Comparison of ENCODE assay signal across 13 mouse cellular contexts in the genomic region with DNA sequence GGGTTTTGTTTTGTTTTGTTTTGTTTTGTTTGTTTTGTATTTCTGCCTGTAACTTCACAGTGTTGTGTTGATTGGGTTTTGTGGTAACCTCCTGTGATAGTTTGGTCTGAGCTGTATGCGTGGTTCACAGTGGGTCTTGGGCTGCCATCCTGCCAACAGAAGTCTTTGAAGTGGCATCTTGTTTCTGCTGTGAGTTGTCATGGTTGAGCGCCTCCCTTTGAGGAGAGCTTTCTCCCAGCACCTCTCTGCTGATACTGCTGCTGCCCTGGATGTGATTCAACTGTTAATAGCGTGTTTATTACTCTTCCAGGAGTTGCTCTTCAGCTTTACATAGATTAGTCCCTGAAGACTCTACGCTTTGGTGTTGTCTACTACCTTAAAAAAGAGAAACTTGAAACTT. TPM values are rescaled to one million over a fixed set of nuclear protein-coding genes. Genes with fewer than 3 reads are reported as not detected.
DNase-seq lines count a peak whose midpoint lies in the region; ATAC-seq and TF ChIP-seq lines count a peak whose summit lies in the region.
"Had no signal": no experiment of that assay in that cellular context is flagged by ENCODE, and none has a peak within 500 bp of the region (broad histone marks: within the 10 kb centered on the region; RNA-seq: fewer than 3 reads in every experiment).

No protein-coding gene starts in this region.

- H3K4me1 ChIP-seq in hindbrain, postnatal 0 days (ENCODE audit: insufficient read depth, low read length), result peaks cover 10% of the 10 kb centered on the region; the same call in 1 of the 2 replicates
- H3K4me1 ChIP-seq in hindbrain, embryonic 14.5 days (replicated peaks; ENCODE audit: control insufficient read depth, insufficient read depth, low read length), result peaks cover 11% of the 10 kb centered on the region; the same call in 1 of the 2 replicates
- peaks cover 9% of the 10 kb centered on the region for H3K4me1 ChIP-seq in cortical plate, adult 2 months (ENCODE audit: control insufficient read depth, insufficient read depth, low read length)
- 0 out of 2 replicates have a peak, but pooled peaks cover 3% of the 10 kb centered on the region for H3K4me1 ChIP-seq in stomach, postnatal 0 days (replicated peaks; ENCODE audit: control insufficient read depth, insufficient read depth)

- H3K4me2 ChIP-seq in hindbrain, postnatal 0 days (ENCODE audit: low read depth, low read length), result no peak overlapping the region
- H3K4me2 ChIP-seq in hindbrain, embryonic 14.5 days (replicated peaks), result no peak overlapping the region
- H3K4me2 ChIP-seq in stomach, postnatal 0 days (replicated peaks; ENCODE audit: low read depth), result no peak overlapping the region
- H3K4me2 ChIP-seq: liver, embryonic 12.5 days had no signal

- TF ChIP-seq POLR2A in cortical plate, adult 2 months (IDR thresholded peaks at IDR 0.05; ENCODE audit: extremely low read depth, insufficient read depth, low read length), result no peak

- H3K27ac ChIP-seq in hindbrain, postnatal 0 days, result peak overlapping the region; percentile 38
- no peak overlapping the region for H3K27ac ChIP-seq in hindbrain, embryonic 14.5 days
- H3K27ac ChIP-seq in cortical plate, adult 2 months (ENCODE audit: insufficient read depth, low read length), result 0 out of 2 replicates have a peak overlapping the region, but pooled peaks have one; percentile 88
- H3K27ac ChIP-seq in stomach, postnatal 0 days (replicated peaks), result no peak overlapping the region

- H3K4me3 ChIP-seq in hindbrain, postnatal 0 days (ENCODE audit: low read length), result no peak overlapping the region
- no peak overlapping the region for H3K4me3 ChIP-seq in hindbrain, embryonic 14.5 days (replicated peaks; ENCODE audit: low read length)
- no peak overlapping the region for H3K4me3 ChIP-seq in cortical plate, adult 2 months (ENCODE audit: insufficient read depth, low read length)
- no peak overlapping the region for H3K4me3 ChIP-seq in stomach, postnatal 0 days (ENCODE audit: low read depth, low read length)
- H3K4me3 ChIP-seq: liver, embryonic 12.5 days had no signal

- DNase-seq in hindbrain, postnatal 0 days (ENCODE audit: low spot score), result peak; percentile 21
- DNase-seq in hindbrain, embryonic 14.5 days (ENCODE audit: low spot score), result no peak
- DNase-seq in naive thymus-derived CD4-positive, alpha-beta T cell, adult 2 months (ENCODE audit: low read depth), result peak; percentile 69
- DNase-seq in urinary bladder, postnatal 4 days (ENCODE audit: low spot score in 2 of 2), result no peak
- DNase-seq in stomach, postnatal 0 days (ENCODE audit: low spot score), result no peak
- DNase-seq: adrenal gland, postnatal 25 days; cerebellum, postnatal 14 days; lung, postnatal 4 days had no signal

- TF ChIP-seq EP300 in stomach, postnatal 0 days (optimal IDR thresholded peaks at IDR 0.05), result no peak

- peak; percentile 58; the same call in 1 of the 2 replicates for ATAC-seq in hindbrain, postnatal 0 days
- no peak for ATAC-seq in hindbrain, embryonic 14.5 days (ENCODE audit: low FRiP score)
- peak; percentile 64 for ATAC-seq in CD4-positive, CD25-positive, alpha-beta regulatory T cell, adult 4 months
- no peak for ATAC-seq in stomach, postnatal 0 days (ENCODE audit: low FRiP score, low TSS enrichment)
- ATAC-seq: liver, embryonic 12.5 days had no signal

- 33% methylated on average over 4 of the region's 4 CpGs for WGBS in hindbrain, postnatal 0 days
- WGBS in hindbrain, embryonic 14.5 days, result 44% methylated on average over 4 of the region's 4 CpGs
- WGBS in stomach, postnatal 0 days, result 64% methylated on average over 4 of the region's 4 CpGs

- H3K9me3 ChIP-seq in hindbrain, postnatal 0 days (ENCODE audit: low read length), result no peaks in the 10 kb centered on the region
- H3K9me3 ChIP-seq in hindbrain, embryonic 14.5 days (ENCODE audit: control insufficient read depth, low read length), result no peaks in the 10 kb centered on the region
- no peaks in the 10 kb centered on the region for H3K9me3 ChIP-seq in stomach, postnatal 0 days (ENCODE audit: control insufficient read depth, low read length)
- H3K9me3 ChIP-seq: liver, embryonic 12.5 days had no signal

- TF ChIP-seq CTCF in hindbrain, postnatal 0 days (IDR thresholded peaks at IDR 0.05; ENCODE audit: low read depth), result no peak
- no peak for TF ChIP-seq CTCF in cortical plate, adult 2 months (IDR thresholded peaks at IDR 0.05; ENCODE audit: extremely low read depth, insufficient read depth, low read length)
- no peak for TF ChIP-seq CTCF in stomach, postnatal 0 days (IDR thresholded peaks at IDR 0.05; ENCODE audit: low read depth)

- H3K36me3 ChIP-seq in hindbrain, postnatal 0 days (ENCODE audit: insufficient read depth, low read length), result no peaks in the 10 kb centered on the region
- H3K36me3 ChIP-seq in hindbrain, embryonic 14.5 days (replicated peaks; ENCODE audit: control insufficient read depth, insufficient read depth), result peaks cover 20% of the 10 kb centered on the region
- H3K36me3 ChIP-seq in stomach, postnatal 0 days (ENCODE audit: control insufficient read depth, insufficient read depth, low read length), result no peaks in the 10 kb centered on the region

- H3K27me3 ChIP-seq in hindbrain, postnatal 0 days (ENCODE audit: insufficient read depth, low read length), result no peaks in the 10 kb centered on the region
- no peaks in the 10 kb centered on the region for H3K27me3 ChIP-seq in hindbrain, embryonic 14.5 days (ENCODE audit: control insufficient read depth, insufficient read depth, low read length)
- no peaks in the 10 kb centered on the region for H3K27me3 ChIP-seq in stomach, postnatal 0 days (ENCODE audit: control insufficient read depth, insufficient read depth, low read length)
- H3K27me3 ChIP-seq: liver, embryonic 12.5 days had no signal

- no peak overlapping the region for H3K9ac ChIP-seq in hindbrain, postnatal 0 days (replicated peaks; ENCODE audit: low read length)
- no peak overlapping the region for H3K9ac ChIP-seq in hindbrain, embryonic 14.5 days
- no peak overlapping the region for H3K9ac ChIP-seq in stomach, postnatal 0 days (ENCODE audit: low read length)
- H3K9ac ChIP-seq: liver, embryonic 12.5 days had no signal

RNA-seq across cellular contexts. Expression of a gene that starts 18.6 kb away (rescaled TPM):
- 58.8 and 80.5 TPM in 2 replicates for total RNA-seq in hindbrain, postnatal 0 days (2014; rRNA removed)
- 53.9 and 58.8 TPM in 2 replicates for polyA plus RNA-seq in hindbrain, postnatal 0 days (2015; fragmentation: Nextera tagmentation; extraction: Ambion mirVana)
- polyA plus RNA-seq in hindbrain, embryonic 14.5 days (2014; fragmentation: Nextera tagmentation; extraction: Ambion mirVana), result 53.3 and 62.7 TPM in 2 replicates
- polyA plus RNA-seq in CD4-positive, CD25-positive, alpha-beta regulatory T cell, adult 4 months (2017; shearing (Covaris generic)), result 100 to 1,000 TPM; 180 to 227 TPM
- 51.2 and 52.9 TPM in 2 replicates for polyA plus RNA-seq in cortical plate, adult 2 months (2012; rRNA removed)
- 38.4 and 44.4 TPM in 2 replicates for polyA plus RNA-seq in stomach, postnatal 0 days (2015; fragmentation: Nextera tagmentation; extraction: Ambion mirVana)

RNA-seq across cellular contexts. Expression of a gene that starts 48.2 kb away (rescaled TPM):
- total RNA-seq in hindbrain, postnatal 0 days (2014; rRNA removed), result 2.4 and 2.5 TPM in 2 replicates
- 2.5 and 2.8 TPM in 2 replicates for polyA plus RNA-seq in hindbrain, postnatal 0 days (2015; fragmentation: Nextera tagmentation; extraction: Ambion mirVana)
- 0.95 and 1.1 TPM in 2 replicates for polyA plus RNA-seq in hindbrain, embryonic 14.5 days (2014; fragmentation: Nextera tagmentation; extraction: Ambion mirVana)
- polyA plus RNA-seq in CD4-positive, CD25-positive, alpha-beta regulatory T cell, adult 4 months (2017; shearing (Covaris generic)), result under 1 TPM in 1 of 2 experiments, not detected in 1; 0.37 TPM
- polyA plus RNA-seq in cortical plate, adult 2 months (2012; rRNA removed), result 6.9 and 8.8 TPM in 2 replicates
- polyA plus RNA-seq in stomach, postnatal 0 days (2015; fragmentation: Nextera tagmentation; extraction: Ambion mirVana), result 0.10 and 0.15 TPM in 2 replicates
- total RNA-seq: adrenal gland, postnatal 25 days; MEL had no signal
- polyA plus RNA-seq: heart, embryonic 14.5 days had no signal

Comparison
In these comparisons a context has a peak if more than half of its experiments do, and no peak if none do; other contexts are left out.
1. ATAC-seq: peak in hindbrain, postnatal 0 days (single experiment) and CD4-positive, CD25-positive, alpha-beta regulatory T cell, adult 4 months (single experiment); none in hindbrain, embryonic 14.5 days (single experiment) and stomach, postnatal 0 days (single experiment).
2. DNase-seq: peak in hindbrain, postnatal 0 days (single experiment) and naive thymus-derived CD4-positive, alpha-beta T cell, adult 2 months (single experiment); none in hindbrain, embryonic 14.5 days (single experiment), urinary bladder, postnatal 4 days (0 of 2) and stomach, postnatal 0 days (single experiment).
3. H3K27ac ChIP-seq: peak in hindbrain, postnatal 0 days (single experiment) and cortical plate, adult 2 months (single experiment); none in hindbrain, embryonic 14.5 days (single experiment) and stomach, postnatal 0 days (single experiment).